ENCODE assay signal across 17 mouse cellular contexts in genomic region chr7:83594056-83594455, GRCm38 (mm10). TPM values are rescaled to one million over a fixed set of nuclear protein-coding genes. Genes with fewer than 3 reads are reported as not detected.
"Had no signal": no experiment of that assay in that cellular context is flagged by ENCODE, and none has a peak within 500 bp of the region (broad histone marks: within the 10 kb centered on the region; RNA-seq: fewer than 3 reads in every experiment).

No protein-coding gene starts in this region.

- ATAC-seq: lung, postnatal 0 days; midbrain, embryonic 13.5 days; midbrain, embryonic 15.5 days had no signal

- H3K36me3 ChIP-seq: lung, embryonic 15.5 days; midbrain, embryonic 13.5 days; midbrain, embryonic 15.5 days; neural tube, embryonic 12.5 days; stomach, embryonic 15.5 days had no signal

- H3K4me3 ChIP-seq: lung, embryonic 15.5 days; megakaryocyte, embryonic 14.5 days; midbrain, embryonic 13.5 days; midbrain, embryonic 15.5 days; neural tube, embryonic 12.5 days; stomach, embryonic 15.5 days had no signal

- H3K27me3 ChIP-seq: lung, embryonic 15.5 days; midbrain, embryonic 13.5 days; midbrain, embryonic 15.5 days; neural tube, embryonic 12.5 days; stomach, embryonic 15.5 days had no signal

- H3K4me2 ChIP-seq: lung, embryonic 15.5 days; midbrain, embryonic 11.5 days; midbrain, embryonic 13.5 days; midbrain, embryonic 15.5 days; neural tube, embryonic 12.5 days; stomach, embryonic 15.5 days had no signal

- H3K27ac ChIP-seq: lung, embryonic 15.5 days; macrophage; midbrain, embryonic 13.5 days; midbrain, embryonic 15.5 days; neural tube, embryonic 12.5 days; stomach, embryonic 15.5 days; stomach, postnatal 0 days had no signal

- DNase-seq: lung, adult 2 months; lung, postnatal 14 days; lung, postnatal 36 days; right cerebral cortex, postnatal 14 days; thymus, adult 2 months; thymus, postnatal 25 days; thymus, postnatal 4 days had no signal

- H3K9me3 ChIP-seq: lung, embryonic 15.5 days; midbrain, embryonic 13.5 days; midbrain, embryonic 15.5 days; neural tube, embryonic 12.5 days; stomach, embryonic 15.5 days had no signal

- H3K9ac ChIP-seq: lung, embryonic 15.5 days; midbrain, embryonic 13.5 days; midbrain, embryonic 15.5 days; neural tube, embryonic 12.5 days; stomach, embryonic 15.5 days had no signal

- H3K4me1 ChIP-seq: lung, embryonic 15.5 days; megakaryocyte, embryonic 14.5 days; midbrain, embryonic 13.5 days; midbrain, embryonic 15.5 days; neural tube, embryonic 12.5 days; stomach, embryonic 15.5 days had no signal

RNA-seq across cellular contexts. Expression of gene Tmc3, which starts 9.3 kb away (rescaled TPM):
- polyA plus RNA-seq: macrophage had no signal
